Mouse (Mus musculus): ENCODE results near the gene Ganab.
A peak's percentile ranks its signal among the peaks of the same experiment; 100 is the strongest.

Ganab gene

GRCm38 (mm10) chr19:8929224-8930088 is 31.6 kb downstream of the Ganab start, which contains the start of the genes Rom1 and Eml3:
TSS of gene Rom1 (minus strand) at chr19:8929356.
TSS of gene Eml3 (plus strand) at chr19:8929552.
- DNase-seq (ENCODE audit: low read depth, low spot score), result peak; percentile 83

- no peak for DNase-seq (ENCODE audit: low read depth, low spot score)
Measured at GRCm38 (mm10) chr19:8930117-8930516, 32.2 kb downstream of the Ganab start.

GRCm38 (mm10) chr19:8930771-8931170 is 32.9 kb downstream of the Ganab start:
- no peak for DNase-seq (ENCODE audit: low read depth, low spot score)

DNA sequence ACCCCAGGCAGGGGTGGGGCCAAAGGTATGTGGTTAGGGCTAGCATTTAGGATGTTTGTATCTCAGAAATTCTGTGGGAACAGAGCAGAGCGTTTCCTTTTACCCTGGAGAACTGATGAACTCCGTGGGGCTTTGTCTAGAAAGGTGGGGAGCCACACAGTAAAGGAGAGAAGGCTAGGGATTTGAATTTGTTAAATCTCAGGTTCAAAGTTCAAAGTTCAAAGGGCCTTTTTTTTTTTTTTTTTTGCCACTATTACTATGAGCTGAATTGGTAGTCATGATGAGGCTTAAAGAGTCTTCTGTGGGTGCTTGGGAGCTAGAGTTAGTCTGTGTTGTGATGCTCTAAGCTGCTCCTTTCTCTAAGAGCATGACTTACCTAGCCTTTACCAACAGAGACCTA is 38.9 kb downstream of the Ganab start:
- DNase-seq (ENCODE audit: low read depth, low spot score), result no peak

DNA sequence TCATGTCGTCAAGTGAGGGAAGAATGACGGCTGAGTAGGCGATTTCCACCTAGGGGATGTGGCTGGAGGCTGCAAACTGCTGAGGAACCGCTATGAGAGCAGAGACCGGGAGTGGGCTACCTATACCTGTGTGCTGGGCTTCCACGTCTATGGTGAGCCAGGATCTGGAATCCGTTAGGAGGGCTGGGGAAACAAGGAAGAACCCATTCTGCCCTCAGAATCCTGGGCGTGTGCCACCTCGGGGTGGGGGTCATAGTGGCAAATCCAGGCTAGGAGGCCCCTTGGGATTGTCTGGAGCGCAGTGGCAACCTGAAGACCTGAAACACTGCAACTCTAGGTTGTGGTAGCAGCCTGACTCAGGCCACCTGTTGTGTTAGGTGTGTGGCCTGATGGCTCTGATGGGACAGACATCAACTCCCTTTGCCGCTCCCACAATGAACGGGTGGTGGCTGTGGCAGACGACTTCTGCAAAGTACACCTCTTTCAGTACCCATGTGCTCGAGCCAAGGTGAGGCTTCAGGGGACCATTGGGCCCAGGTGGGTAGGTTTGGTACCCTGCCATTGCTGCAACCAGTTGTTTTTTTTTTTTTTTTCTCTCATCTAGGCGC is 42.8 kb downstream of the Ganab start:
- peak; percentile 55 for DNase-seq (ENCODE audit: low read depth, low spot score)

DNA sequence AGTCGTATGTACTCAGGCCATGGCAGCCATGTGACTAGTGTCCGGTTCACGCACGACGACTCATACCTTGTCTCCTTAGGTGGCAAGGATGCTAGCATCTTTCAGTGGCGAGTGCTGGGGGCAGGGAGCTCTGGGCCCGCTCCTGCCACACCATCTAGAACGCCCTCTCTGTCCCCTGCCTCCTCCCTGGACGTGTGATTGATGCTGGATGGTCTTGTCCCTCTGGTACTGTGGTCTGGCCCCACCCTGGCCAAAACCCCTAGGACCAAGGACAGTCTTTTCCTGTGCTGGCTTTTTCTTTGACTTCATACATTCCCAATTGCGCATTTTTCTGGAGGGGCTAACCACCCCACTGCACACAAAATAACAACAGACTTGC is 43.3 kb downstream of the Ganab start:
- DNase-seq (ENCODE audit: low read depth, low spot score), result no peak

DNA sequence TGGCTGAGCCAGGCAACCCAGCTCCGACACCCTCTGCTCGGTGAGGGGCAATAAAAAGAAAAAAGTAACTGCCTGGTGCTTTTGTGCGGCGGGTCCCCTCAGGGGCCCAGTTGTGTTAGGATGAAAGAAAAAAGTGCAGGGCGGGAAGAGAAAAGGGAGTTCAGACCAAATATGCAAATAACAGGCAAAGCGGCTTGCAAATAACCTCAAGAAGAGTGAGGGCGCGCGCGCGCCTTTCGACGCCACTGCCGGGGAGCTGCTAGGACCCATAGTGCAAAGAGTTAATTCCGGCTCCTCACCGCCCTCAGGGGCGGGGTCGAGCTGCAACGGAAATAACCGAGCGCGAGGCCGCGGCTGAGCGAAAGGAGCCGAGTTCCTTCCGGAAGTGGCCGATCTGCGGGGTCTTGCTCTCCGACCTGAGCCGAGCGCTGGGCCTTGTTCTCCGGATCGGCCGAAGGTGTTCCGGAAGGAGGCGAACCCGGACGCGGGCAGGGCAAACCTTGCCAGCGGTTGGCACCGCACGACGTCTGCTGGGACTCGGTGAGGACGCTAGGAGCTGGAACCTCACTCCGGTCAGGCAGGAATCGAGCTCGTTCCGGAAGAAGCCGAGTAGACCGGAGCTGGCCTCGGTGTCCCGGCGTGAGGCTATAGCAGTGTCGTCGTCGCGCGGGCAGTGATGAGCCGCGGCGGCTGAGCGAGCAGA is 43.8 kb downstream of the Ganab start, which contains the start of gene Mta2:
Gene Mta2 (plus strand): TSS at position 361 of the 703 bp plus-strand sequence.
- DNase-seq (ENCODE audit: low read depth, low spot score), result peak; percentile 95

DNA sequence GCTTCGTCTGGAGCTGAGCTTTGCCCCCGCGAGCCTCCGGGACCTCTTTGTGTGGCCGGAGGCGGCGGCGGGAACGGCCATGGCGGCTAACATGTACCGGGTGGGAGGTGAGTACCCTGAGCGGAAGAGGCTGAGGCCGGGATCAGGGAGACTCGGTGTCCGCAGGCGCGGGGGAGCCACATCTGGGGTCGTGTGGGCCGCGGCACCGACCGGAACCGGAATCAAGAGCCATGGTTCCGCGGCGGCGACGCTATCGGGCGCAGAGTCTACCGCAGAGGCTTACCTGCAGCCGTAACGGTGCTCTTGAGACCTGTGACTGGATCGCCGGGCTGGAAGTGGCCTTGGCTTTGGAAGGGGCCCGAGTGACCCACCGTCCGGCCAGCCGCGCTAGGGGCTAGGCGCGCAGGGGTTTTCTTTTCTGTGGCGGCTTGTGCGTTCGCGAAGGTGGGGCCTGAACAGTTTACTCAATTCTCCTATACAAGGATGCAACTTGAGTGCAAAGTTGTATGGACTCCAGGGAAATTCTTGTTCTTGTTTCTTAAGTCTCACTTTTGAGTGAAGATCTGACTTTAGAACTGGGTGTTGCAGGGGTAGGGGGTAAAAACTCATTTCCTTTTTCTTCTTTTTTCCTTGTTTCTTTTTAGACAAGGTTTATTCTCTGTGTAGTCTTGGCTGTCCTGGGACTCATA is 44.5 kb downstream of the Ganab start:
- no peak for DNase-seq (ENCODE audit: low read depth, low spot score)

GRCm38 (mm10) chr19:8943047-8943446 is 45.2 kb downstream of the Ganab start:
- no peak for DNase-seq (ENCODE audit: low read depth, low spot score)

DNA sequence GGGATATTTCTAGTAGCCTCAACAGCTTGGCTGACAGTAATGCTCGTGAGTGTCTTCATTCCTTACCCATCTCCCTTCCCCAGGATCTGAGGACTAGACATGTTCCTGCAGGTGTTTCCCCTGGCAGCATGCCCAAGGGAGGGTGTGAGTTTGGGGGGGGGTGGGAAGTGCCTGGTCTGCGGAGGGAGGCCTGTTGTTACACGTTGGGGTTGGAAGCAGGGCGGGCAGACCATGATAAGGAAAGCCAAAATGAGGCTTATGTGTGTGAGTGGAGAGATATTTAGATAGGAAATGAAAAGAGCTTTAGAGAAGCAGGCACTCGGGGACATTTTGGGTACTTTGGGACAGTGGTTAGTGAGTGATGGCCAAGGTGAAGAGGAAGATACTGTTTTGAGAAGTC is 46.2 kb downstream of the Ganab start:
- no peak for DNase-seq (ENCODE audit: low read depth, low spot score)

GRCm38 (mm10) chr19:8944750-8945149 is 46.9 kb downstream of the Ganab start:
- DNase-seq (ENCODE audit: low read depth, low spot score), result peak; percentile 86

DNA sequence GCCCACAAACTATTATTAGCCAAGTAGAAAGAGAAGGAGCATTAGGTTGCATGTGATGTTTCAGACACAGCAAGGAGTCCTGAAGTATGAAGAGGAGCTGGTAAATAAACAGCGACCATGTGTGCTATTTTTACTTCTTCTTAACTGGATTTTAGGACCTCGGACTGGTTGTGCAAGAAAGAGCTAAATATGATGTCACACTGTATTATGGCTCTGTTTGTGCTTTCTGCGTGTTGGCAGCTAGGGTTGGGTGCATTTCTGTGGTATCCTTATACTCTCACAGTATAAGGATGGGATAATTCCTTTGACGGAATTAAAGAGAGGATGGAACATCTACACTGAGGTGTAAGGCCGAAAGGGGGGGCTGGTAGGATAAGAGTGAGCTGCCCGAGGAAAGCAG is 47.4 kb downstream of the Ganab start:
- DNase-seq (ENCODE audit: low read depth, low spot score), result no peak

GRCm38 (mm10) chr19:8946929-8947328 is 49.1 kb downstream of the Ganab start:
- no peak for DNase-seq (ENCODE audit: low read depth, low spot score)

DNA sequence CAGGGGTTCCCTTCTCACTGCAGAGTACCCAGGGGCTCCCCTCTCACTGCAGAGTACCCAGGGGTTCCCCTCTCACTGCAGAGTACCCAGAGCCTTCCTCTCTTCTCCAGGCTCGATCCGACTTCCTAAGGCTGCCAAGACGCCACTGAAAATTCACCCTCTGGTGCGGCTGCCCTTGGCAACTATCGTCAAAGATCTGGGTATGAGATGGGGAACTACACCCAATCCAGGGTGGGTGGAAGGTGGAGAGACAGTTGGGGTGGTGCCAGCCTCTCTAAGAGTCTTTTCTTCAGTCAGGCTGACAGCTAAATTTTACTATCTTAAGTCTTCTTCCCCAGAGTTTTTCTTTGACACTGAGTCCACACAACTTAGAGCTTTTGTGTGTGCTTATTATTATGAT is 52.3 kb downstream of the Ganab start:
- DNase-seq (ENCODE audit: low read depth, low spot score), result no peak

GRCm38 (mm10) chr19:8952241-8952640 is 54.4 kb downstream of the Ganab start:
- no peak for DNase-seq (ENCODE audit: low read depth, low spot score)

DNA sequence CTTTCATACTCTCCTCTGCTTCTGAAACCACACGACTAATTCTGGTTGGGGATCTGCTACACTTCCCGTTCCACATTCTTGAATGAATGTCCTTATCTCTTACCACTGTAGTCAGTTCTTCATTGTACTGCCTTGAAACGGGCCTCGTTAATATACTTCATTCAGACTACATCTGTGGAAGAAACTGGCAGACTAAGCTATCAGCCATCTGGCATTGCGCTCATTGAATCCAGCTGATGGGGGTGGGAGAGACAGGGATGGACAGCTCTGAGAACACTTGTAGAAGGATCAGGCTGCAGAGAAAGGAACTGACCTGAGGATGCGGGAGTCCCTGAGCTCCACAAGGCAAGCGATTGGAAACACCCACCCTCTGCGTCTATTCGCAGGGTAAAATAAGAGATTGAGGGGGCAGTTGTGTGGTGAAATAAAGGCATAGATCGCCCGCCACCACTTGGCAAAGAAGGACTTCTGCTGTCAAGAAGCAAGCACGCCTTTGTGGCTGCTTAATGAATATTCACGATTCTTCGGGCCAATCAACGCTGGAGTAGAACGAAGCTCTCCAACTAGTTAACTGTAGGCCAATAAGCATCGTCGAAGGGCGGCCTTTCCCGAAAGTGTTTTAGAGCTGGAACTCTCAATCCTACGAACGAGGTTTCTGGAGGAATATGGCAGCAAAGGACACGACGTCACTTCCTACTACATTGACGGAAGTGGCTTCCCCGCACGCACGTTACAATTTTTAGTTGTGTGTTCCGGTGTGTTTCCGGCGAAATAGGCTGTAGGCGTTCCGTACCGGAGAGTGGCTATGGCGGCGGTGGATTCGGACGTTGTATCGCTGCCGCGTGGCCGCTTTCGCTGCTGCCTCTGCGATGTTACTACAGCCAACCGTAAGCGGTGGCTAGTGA is 55.5 kb downstream of the Ganab start, which contains the start of gene Tut1:
Gene Tut1 (plus strand): TSS at position 713 of the 905 bp plus-strand sequence.
- DNase-seq (ENCODE audit: low read depth, low spot score), result peak; percentile 99

DNA sequence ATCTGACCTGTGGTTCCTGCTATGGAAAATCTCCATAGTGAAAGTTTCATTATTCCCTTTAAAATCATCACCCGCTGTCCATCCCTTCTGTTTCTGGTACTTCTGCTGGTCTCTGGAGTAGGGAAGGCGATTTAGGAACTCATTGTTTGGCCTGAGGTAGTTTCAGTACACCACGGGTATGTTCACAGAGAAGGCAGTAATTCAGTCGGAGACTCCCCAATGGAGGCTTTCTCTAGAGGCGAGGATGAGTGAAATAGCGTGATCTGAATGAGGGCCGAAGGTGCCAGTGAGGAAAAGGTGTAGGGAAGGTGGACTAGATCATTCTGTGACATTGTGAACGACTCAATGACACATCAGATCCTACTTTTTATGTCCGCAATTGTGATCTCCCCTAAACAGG is 56.3 kb downstream of the Ganab start:
- no peak for DNase-seq (ENCODE audit: low read depth, low spot score)

GRCm38 (mm10) chr19:8962256-8962655 is 64.4 kb downstream of the Ganab start:
- DNase-seq (ENCODE audit: low read depth, low spot score), result no peak

DNA sequence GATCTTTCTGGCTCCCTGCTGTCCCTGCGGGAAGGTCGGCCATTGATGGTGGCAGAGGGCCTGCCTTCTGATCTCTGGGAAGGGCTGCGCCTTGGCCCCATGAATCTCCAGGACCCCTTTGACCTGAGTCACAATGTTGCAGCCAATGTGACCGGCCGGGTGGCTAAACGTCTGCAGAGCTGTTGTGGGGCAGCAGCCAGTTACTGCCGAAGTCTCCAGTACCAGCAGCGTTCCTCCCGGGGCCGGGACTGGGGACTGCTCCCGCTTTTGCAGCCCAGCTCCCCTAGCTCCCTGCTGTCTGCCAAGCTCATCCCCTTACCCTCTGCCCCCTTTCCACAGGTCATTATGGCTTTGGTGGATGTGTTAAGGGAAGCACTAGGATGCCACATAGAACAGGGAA is 67.2 kb downstream of the Ganab start:
- no peak for DNase-seq (ENCODE audit: low read depth, low spot score)

GRCm38 (mm10) chr19:8965771-8966170 is 67.9 kb downstream of the Ganab start:
- DNase-seq (ENCODE audit: low read depth, low spot score), result no peak

GRCm38 (mm10) chr19:8966198-8966589 is 68.3 kb downstream of the Ganab start:
- DNase-seq (ENCODE audit: low read depth, low spot score), result no peak

Data from ES-CJ7 (cell line).